Mouse (Mus musculus): ENCODE measurements around the gene B4galnt1.
"Not testable (repeated sequence)": the region's sequence is repeated elsewhere in the genome, so short reads cannot be mapped to it uniquely, and the experiment has no call there.

The B4galnt1 gene

DNA sequence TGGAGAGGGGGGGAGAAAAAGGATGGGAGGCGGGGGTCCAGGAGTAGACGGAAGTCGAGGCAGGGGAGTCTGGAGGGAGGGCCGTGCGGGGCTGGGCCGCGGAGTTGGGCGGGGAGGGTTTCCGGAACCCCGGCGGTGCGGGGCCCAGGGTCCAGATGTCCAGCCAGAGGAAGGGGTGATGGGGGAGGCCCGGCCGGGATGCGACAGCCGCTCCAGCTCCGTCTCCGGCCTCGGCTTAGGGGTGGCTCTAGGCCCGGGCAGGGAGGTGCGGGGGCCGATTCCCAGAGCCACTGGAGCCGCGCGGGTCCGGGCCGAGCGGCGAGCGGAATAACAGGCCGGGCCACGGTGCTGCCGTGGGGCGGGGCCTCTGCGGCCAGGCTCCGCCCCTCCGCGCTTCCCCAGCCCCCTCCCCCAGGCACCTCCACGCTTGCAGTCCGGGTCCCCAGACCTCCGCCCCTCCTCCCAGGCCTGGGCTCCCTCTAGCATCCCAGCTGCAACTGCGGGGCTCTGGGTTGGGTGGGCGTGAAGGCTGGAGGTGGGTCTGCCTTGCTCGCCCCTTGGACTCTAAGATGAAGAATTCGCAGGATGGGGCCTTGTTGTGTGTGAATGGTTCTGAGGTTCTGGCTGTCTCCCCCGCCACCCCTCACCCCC, 23.6 kb downstream of the B4galnt1 start:
- peak; percentile 38 for ATAC-seq (ENCODE audit: low TSS enrichment)

- no peak for ATAC-seq (ENCODE audit: low TSS enrichment)
These were observed 24.2 kb downstream of the B4galnt1 start for GRCm38 (mm10) chr10:127189116-127189650.

- ATAC-seq (ENCODE audit: low TSS enrichment), result no peak
These were observed 24.8 kb downstream of the B4galnt1 start, which contains the start of gene Arhgef25 for GRCm38 (mm10) chr10:127189651-127190381. Gene Arhgef25, minus strand, starts transcription at chr10:127190083.

DNA sequence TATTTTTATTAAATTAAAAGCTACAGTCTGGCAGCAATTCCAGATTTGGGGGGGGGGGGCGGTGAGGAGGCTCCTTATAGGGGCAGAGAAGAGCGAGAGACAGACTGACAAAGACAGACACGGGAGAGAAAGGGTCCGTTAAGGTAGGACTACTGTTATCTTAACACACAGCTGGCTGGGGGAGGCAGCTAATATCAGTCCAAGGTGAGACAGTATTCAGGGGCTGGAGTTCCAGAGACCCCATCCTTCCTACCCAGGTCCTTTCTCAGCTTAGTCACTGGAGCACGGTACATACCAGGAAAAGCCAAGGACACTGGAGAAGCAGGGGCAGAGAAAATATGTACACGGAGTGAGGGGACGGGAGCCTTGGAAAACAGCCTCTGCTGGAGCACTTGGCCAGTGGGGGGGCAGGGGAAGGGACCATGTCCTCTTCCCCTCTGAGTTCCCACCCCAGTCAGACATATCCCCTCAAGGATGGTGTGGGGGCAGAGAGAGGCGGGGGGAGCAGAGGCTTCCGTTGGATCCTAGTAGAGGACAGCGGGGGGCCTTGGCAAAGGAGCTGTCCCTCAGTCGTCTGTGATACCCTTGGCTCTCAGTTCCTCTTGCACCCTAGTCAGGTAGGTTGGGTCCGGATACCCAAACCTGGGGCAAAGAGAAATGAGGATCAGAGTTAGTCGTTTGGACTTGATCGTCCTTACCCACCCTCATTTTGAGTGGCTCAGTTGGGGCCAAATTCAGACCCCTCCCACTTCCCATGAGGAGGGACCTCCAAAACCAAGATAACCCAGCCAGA, 25.6 kb downstream of the B4galnt1 start:
- no peak for ATAC-seq (ENCODE audit: low TSS enrichment)

DNA sequence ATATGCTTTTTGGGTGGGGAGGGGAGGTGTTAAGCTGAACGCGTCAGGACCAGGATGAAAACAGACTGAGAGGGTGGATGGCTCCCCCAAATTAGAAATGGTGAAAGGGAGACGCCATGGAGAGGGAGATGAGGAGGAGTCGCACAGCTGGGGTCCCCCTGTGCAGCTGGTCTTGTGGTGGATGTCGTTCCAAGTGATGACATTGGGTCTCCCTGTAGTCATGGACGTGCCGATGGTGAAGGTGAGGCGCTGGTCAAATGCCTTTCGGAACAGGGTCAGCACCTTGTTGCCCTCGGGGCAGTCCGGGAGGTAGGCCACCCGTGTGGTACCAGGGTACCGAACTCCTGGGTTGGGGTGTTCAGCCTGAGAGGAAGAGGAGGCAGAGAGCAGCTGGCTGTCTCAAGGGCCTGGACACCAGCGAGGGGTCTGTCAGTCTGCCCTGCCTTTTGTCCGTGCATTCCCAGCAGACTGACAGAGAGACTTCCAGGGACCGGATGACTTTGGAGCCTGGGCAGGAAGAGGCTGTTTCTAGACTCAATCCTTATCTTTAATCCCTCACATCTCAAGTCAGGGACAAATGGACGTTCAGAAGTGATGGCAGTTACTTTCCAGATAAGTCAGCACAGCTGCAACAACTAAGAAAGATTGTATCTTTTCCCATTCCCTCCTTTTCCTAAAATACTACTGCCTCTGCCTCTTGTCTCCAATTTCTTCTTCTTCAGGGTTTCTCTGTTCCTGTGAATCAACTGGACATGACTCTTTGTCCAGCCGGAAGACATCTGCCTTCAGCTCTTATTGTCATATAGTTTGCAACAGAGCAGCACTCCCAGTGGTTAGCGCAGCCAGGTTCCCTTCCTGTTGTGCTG, 26.4 kb downstream of the B4galnt1 start:
- no peak for ATAC-seq (ENCODE audit: low TSS enrichment)

- ATAC-seq (ENCODE audit: low TSS enrichment), result not testable (repeated sequence)
These were observed 27.0 kb downstream of the B4galnt1 start for GRCm38 (mm10) chr10:127192057-127192328.

GRCm38 (mm10) chr10:127193011-127193410, 28.0 kb downstream of the B4galnt1 start:
- no peak for ATAC-seq (ENCODE audit: low TSS enrichment)

DNA sequence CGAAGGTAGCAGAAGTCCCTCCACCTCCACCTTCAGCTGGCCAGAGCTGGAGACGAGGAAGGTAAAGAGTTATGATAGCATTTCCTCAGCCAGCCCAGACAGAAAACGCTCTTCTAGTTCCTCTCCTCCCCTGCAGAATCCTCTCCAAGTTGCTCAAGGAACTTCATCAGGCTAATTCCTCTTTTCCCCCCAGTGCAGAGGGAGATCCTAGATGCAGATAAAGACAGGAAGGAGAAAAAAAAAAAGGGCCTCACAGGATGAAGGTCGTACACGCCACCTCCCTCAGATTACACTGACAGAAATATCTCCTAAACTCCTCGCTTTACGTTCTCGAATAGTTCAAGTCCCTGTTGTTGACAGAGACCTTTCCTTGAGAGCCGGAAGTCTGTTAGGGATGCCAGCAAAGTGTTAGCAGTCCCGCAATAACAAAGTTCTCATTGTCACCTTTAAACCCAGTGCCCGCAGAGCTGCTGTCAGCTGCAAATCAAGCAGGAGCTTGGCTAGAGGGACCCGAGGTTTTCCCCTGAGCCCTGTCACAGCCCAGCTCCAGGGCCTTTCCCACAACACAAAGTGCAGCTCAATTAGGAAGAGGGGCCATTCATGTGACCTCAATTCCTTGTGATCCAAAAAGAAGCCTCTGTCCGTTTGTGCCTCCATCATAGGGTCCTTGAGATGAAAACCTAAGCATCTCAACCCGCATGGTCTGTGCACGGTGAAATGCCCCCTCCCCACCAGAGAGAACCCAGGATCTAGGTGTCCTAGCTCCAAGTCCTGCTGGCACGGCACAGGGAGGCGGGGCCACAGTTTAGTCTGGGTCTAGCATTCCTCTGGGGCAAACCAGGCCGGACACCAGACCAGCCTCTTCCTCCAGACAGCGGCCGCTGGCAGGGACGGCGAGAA, 29.7 kb downstream of the B4galnt1 start:
- ATAC-seq (ENCODE audit: low TSS enrichment), result no peak

DNA sequence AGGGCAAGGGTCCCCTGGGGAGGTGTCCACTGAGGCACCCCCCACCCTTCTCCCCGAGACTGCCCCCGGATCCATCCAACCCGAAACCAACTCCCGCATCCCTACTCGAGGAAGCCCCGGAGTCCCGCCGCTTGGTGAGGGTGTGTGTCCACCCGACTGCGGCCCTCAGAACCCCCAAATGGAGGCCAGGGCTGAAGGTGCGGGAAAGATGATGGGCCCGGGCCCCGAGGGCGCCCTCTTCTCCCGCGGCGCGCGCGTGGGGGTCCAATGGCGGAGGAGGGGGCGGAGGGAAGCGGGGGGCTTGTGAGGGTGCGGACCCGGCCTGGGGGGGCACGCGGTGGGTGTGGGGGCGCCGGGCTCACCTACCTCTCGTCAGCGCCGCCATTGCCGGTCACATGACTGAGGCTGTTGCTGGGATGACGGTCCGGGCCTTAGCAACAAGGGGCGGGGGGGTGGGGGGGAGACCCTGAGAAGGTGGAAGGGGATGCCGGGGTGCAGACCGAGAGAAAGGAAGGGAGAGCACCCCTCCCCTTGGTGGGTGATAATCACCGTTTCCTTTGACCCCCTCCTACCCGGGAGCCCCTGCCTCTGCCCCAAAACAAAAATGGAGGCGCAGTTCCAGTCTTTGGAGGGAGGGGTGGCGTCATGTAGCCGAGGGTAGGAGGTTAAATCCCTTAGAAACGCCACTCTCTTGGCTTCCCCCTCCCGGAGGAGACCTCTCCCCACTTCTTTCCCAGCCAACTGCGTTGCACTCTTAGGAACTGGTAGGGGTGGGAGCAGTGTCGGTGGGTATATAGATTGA, 30.5 kb downstream of the B4galnt1 start, which contains the start of gene Dtx3:
Gene Dtx3, minus strand, starts transcription at position 401 of the 802 bp plus-strand sequence.
- ATAC-seq (ENCODE audit: low TSS enrichment), result no peak

DNA sequence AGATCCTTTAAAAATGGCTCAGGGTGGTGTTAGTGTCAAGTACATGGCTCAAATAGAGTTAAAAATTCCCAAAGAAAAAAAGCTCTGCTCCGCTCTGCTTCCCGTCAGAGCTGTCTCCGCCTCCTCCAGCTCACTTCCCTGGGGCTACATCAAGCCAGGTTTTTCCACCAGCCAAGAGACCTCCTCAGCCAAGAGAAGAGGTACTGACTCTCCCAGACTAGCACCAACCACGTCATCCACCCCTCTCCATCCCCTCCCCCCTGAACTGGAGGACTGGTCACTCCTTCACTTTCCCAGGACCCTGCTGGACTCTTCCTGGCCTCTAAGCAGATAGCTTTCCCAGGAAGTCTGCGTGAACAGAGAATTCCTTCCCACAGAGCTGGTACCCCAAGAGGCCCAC, 31.4 kb downstream of the B4galnt1 start:
- ATAC-seq (ENCODE audit: low TSS enrichment), result peak; percentile 63

DNA sequence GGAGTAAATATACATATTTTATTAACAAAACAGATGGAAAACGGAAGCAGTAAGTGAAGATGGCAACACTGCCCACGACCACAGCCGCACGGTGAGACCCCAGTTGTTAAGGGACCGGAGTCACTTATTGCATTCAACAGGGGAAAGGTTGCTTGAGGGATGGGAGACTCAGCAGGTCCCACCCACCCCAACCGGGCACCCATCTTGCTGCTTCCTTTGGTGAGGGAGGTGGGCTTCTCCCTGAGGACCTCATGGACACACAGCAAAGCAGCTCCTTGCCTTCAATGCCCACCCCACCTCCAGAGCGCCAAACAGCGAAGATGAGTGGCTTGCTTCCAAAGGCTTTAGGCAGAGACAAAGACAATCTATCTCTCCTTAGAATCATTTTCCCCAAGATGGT, 32.1 kb downstream of the B4galnt1 start:
- ATAC-seq (ENCODE audit: low TSS enrichment), result no peak

DNA sequence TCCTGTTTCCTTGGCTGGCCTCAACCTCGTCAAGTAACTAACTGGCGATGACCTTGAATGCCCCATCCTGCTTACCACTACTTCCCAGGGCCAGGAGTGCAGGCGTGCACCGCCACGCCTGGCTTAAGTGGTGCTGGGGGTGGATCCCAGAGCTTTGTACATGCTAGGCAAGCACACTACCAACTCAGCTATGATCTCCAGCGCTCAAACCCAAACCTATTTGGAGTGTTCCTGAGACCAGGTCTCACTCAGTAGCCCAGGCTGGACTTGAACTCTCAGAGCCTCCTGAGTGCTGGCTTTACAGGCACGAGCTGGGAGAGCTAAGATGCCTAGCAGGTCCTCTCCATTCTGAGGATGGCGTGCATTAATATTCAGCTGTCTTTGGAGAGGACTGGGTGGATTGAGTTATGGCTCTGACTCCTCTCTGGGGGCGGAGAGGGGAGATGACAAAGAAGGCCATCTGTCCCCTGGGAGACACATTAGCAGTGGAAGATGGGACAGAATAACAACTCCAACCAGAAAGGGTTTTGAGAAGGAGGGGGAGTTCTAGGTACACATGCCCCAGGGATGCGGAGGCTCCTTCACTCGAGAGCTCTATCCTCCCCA, 32.6 kb downstream of the B4galnt1 start:
- ATAC-seq (ENCODE audit: low TSS enrichment), result peak; percentile 11; the same call in 1 of the 2 replicates

DNA sequence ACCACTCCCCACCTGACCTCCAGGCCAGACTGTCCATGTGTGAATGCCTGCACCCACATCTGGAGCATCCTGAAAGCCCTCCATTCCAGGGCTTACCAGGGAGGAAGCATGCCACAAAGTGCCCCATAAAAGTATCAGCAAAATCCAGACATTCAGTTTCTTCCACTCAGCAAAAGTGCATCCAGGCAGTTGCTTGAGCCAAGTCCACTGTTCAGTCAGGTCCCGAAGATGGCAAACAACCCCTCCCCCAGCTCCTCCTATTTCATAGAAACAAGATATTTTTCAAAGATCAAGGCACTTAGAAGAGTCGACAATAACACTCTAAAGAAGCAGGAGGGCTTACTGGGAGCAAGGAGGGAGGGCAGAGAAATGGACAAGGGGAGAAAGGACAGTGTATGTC, 33.5 kb downstream of the B4galnt1 start:
- ATAC-seq (ENCODE audit: low TSS enrichment), result no peak

DNA sequence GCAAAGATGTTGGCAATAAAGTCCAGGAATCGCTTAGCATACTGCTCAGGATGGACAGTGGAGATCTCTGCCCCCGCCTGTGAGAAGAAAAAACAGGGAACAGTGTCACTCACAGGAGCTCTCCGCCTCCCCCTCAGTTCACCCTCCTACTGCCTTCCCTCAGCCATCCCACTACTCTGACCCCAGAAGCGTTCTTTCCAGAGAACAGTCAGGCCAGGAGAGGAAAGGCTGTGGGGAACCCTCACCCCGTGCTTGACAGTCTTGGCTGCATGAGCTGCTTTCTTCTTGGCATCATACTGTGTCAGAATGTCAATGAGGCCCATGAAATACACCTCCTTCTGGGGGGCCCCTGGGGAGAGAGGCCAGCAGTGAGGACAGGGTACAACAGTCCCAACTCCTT, 34.0 kb downstream of the B4galnt1 start:
- no peak for ATAC-seq (ENCODE audit: low TSS enrichment)

DNA sequence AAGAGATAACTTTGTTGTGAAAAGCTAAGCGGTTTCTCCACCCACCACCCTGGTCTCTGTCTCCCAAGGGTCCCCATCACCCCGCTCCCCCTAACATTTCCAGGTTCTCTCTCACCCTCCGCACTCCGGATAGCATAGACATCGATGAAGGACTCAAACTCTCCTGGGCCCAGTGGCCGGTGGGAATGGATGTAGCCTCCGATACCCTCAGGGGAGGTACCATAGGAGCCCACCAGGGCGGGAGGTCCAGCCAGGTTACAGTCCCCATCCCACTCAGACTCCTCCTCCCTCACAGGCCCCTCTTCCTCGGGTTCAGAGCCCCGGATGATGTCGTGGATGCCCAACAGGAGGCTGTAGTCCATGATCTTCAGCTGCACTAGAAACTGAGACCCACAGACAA, 34.4 kb downstream of the B4galnt1 start:
- no peak for ATAC-seq (ENCODE audit: low TSS enrichment)

DNA sequence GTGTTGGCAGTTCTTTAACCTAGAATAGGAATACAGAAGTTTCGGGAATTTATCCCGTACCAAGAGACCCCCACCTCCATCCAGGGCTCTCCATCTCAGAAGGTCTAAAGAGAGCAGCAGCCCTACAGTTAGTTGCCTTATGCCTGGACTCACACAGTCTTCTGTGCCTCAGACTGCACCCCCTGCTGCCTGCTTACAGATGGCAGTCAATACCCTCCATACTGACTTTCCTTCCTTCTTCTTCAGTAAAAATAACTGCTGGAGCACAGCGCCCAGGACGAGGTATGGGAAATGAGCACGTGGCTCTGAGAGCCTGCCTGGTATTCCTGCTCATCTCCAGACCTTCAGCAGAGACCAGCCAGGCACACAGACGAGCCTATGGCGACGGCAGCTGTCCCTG, 35.3 kb downstream of the B4galnt1 start:
- peak; percentile 9; the same call in 1 of the 2 replicates for ATAC-seq (ENCODE audit: low TSS enrichment)

- ATAC-seq (ENCODE audit: low TSS enrichment), result no peak
These were observed 38.1 kb downstream of the B4galnt1 start for GRCm38 (mm10) chr10:127203106-127203505.

- no peak for ATAC-seq (ENCODE audit: low TSS enrichment)
These were observed 39.6 kb downstream of the B4galnt1 start for GRCm38 (mm10) chr10:127204589-127204988.

DNA sequence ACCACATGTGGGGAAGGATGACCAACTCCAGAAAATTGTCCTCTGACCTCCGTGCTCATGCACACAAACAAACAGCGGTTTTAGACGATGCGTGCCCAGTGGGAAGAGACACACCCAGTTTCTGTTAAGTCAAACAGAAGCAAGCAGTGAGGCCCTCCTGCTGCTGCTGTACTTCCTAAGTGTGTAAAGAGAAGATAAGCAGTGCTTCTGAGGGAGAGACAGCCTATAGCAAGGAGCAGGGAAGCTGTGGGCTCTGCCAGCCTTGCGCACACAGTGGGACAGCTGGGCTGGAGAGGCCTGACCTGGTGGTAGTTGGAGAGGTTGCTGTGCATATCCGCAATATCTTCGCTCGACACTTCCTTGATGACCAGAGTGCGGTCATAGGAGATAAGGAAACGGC, 40.3 kb downstream of the B4galnt1 start:
- no peak for ATAC-seq (ENCODE audit: low TSS enrichment)

Measured in frontal cortex, adult (tissue).